Mouse (Mus musculus) cortical plate, adult 2 months (tissue): ENCODE measurements around the gene 2310057M21Rik.

Source experiments
- CTCF ChIP-seq: fragments of 200-500 bp; IDR thresholded peaks from 2 replicates; pipeline ENCODE4 v1.5.1; 2011; ENCODE audit warnings: mild to moderate bottlenecking, control low read depth, low read length; ENCODE audit not compliant: insufficient read depth; ENCODE audit errors: extremely low read depth
- POLR2A ChIP-seq: fragments of 200-500 bp; IDR thresholded peaks from 2 replicates; pipeline ENCODE4 v1.6.1; 2011; ENCODE audit warnings: mild to moderate bottlenecking, low read length, control low read depth; ENCODE audit not compliant: insufficient read depth; ENCODE audit errors: extremely low read depth

DNA sequence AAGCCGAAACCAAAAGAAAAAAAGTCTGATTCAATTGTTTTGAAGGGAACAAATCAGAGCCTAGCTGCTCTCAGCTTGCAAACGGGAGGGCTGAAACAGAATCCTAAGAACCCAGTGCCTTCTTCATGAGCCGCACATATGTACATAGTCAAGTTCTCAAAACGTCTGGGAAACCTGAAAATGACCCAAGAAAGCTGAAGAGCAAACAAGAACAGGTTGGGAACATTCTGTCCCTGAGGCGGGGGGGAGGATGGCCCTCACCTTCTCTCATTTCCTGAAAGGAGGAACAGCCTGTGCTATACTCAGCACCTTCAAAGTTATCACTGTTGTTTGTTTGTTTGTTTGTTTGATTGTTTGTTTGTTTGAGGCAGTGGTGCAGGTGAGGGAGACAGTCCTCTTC is 55.8 kb downstream of the 2310057M21Rik start:
- no peak for TF ChIP-seq CTCF
- TF ChIP-seq POLR2A, result no peak
